Mouse (Mus musculus) pancreas, adult 10 weeks (tissue): ENCODE data around the gene Bmp2. TPM values are rescaled to one million over a fixed set of nuclear protein-coding genes. Genes with fewer than 3 reads are reported as not detected.

ENCODE experiments used
- polyA plus RNA-seq: library from polyadenylated mRNA; stranded (reverse); fragments of 350-450 nt; fragmentation: Illumina TruSeq; extraction: RNeasy Lipid Tissue Mini Kit (QIAGEN cat#74804); gene quantifications from one replicate; pipeline ENCODE4 v1.2.3, GENCODE M21; 2015; ENCODE audit warnings: low read depth, low replicate concordance; ENCODE audit not compliant: insufficient read depth

Gene Bmp2
- 0.74 TPM for polyA plus RNA-seq

DNA sequence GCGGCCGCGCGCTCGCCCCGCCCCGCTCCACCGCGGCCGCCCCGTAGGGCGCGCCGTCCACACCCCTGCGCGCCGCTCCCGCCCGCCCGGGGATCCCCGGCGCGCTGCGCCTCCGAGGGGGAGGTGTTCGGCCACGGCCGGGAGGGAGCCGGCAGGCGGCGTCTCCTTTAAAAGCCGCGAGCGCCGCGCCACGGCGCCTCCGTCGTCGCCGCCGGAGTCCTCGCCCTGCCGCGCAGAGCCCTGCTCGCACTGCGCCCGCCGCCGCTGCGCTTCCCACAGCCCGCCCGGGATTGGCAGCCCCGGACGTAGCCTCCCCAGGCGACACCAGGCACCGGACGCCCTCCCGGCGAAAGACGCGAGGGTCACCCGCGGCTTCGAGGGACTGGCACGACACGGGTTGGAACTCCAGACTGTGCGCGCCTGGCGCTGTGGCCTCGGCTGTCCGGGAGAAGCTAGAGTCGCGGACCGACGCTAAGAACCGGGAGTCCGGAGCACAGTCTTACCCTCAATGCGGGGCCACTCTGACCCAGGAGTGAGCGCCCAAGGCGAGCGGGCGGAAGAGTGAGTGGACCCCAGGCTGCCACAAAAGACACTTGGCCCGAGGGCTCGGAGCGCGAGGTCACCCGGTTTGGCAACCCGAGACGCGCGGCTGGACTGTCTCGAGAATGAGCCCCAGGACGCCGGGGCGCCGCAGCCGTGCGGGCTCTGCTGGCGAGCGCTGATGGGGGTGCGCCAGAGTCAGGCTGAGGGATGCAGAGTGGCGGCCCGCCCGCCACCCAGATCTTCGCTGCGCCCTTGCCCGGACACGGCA, at the start of gene Bmp2:
Bmp2 (plus strand) TSS at position 129 of the 811 bp plus-strand sequence.

